Mouse (Mus musculus) E14TG2a.4 (cell line): ENCODE results near the gene Hax1.

Source experiments
- H3K27me3 ChIP-seq: 2 replicates; pipeline ENCODE4 v1.6.1; 2014; ENCODE audit warnings: low read length, control low read depth; ENCODE audit not compliant: insufficient read depth
- H3K36me3 ChIP-seq: 2 replicates; pipeline ENCODE4 v1.6.1; 2014; ENCODE audit warnings: low read length, control low read depth; ENCODE audit not compliant: insufficient read depth
- H3K4me1 ChIP-seq: replicated peaks from 2 replicates; pipeline ENCODE4 v1.6.1; 2014; ENCODE audit warnings: low read depth, low read length, control low read depth
- H3K4me3 ChIP-seq: replicated peaks from 2 replicates; pipeline ENCODE4 v1.5.1; 2014; ENCODE audit warnings: mild to moderate bottlenecking, low read length
- H3K9me3 ChIP-seq: 2 replicates; pipeline ENCODE4 v1.6.1; 2014; ENCODE audit warnings: low read length, control low read depth
- CTCF ChIP-seq: conservative IDR thresholded peaks from 2 replicates; pipeline ENCODE4 v1.5.1; 2014; ENCODE audit warnings: low read length
- NANOG ChIP-seq: IDR thresholded peaks from 2 replicates; pipeline ENCODE4 v1.6.1; 2014; ENCODE audit warnings: borderline replicate concordance, low read length, mixed read lengths
- POU5F1 ChIP-seq: IDR thresholded peaks from 2 replicates; pipeline ENCODE4 v1.6.1; 2014; ENCODE audit warnings: low read length, borderline replicate concordance

Gene Hax1

DNA sequence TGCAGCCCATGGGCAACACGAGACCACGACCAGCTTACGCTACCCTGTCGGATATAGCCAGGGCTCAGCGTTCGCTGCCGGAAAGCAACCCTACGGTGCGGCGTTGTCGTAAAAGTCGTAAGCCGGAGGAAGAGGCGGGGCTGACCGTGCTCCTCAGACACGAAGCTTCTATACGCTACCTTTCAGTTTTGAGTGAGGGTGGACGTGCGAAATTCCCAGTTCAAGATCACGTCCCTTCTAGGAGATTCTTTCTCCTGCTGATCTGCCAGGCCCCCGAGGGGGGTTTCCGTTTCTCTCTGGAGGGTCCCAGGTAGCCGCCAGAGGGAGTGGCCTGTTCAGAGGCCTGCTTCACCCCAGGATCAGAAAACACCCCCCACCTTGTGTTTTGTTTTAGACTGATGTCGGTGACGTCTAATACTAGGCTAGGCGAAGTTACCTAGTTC, at the start of gene Hax1:
Gene Hax1, minus strand, starts transcription at position 169 of the 443 bp plus-strand sequence.
- no peak for TF ChIP-seq POU5F1
- TF ChIP-seq CTCF, result no peak
- no peak for TF ChIP-seq NANOG
- H3K27me3 ChIP-seq, result no peaks in the 10 kb centered on the region

DNA sequence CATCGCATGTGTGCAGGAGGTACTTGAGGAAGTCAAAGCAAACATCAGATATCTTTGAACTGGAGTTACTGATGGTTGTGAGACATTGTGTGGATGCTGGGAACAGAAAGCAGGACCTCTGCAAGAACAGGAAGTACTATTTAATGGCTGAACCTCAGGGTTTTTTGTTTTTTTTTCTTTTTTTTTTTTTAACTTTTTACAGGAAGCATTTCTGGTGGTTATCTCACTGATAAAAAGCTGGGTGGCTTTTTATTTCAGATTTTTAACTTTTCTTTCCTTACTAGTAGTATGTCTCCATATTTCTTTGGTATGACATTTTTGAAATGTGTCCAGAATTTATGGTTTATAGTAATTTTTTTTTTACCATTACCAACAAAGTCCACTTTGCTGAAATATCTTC, 37.7 kb upstream of the Hax1 start:
- Histone ChIP-seq H3K4me1 (no peaks in the 10 kb centered on the region), H3K27me3 (no peaks in the 10 kb centered on the region), H3K4me3 (no peak overlapping the region), H3K36me3 (peaks cover 99% of the 10 kb centered on the region), H3K9me3 (no peaks in the 10 kb centered on the region)
- no peak for TF ChIP-seq CTCF
- TF ChIP-seq NANOG, result no peak
- no peak for TF ChIP-seq POU5F1

More for the DNA sequence above, at the start of gene Hax1:
- peaks cover 28% of the 10 kb centered on the region for H3K4me1 ChIP-seq
- H3K4me3 ChIP-seq, result peak within 1 kb of the TSS; percentile 95
- H3K36me3 ChIP-seq, result peaks cover 80% of the 10 kb centered on the region
- H3K9me3 ChIP-seq, result no peaks in the 10 kb centered on the region

DNA sequence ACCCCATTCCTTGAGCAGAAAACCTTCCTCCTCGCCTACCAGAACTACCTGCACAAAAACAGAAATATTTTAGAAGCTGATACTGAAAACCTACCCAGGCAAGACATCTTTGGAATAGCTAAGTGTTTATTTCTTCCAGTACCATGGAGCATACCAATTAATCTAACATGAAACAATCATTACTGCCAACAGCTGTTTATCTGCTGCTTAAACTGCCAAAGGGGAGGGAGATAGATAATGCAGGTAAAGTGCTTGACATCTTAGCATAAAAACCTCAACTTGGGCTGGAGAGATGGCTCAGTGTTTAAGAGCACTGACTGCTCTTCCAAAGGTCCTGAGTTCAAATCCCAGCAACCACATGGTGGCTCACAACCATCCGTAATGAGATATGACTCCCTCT, 36.1 kb upstream of the Hax1 start:
- Histone ChIP-seq H3K27me3 (no peaks in the 10 kb centered on the region), H3K36me3 (peaks cover 99% of the 10 kb centered on the region), H3K9me3 (no peaks in the 10 kb centered on the region), H3K4me1 (no peaks in the 10 kb centered on the region), H3K4me3 (no peak overlapping the region)
- TF ChIP-seq NANOG, result no peak
- TF ChIP-seq CTCF, result no peak
- TF ChIP-seq POU5F1, result no peak

DNA sequence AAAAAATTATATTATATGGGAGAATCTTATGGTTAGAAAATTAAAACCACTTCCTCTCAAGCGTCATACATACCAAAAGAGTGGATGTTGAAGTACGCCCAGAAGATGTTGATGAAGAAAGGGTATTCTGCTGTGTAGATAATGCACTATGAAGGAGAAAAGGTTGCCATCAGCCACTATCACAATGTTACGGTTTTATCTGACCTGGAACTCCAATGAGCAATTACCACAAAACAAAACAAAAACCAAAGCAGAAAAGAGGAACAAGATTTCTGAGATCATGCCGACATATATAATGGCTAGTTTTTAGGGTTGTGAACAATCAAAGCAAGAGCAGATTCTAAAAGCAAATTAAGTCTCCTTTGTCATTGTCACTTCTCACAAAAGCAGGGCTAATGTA, 18.0 kb upstream of the Hax1 start:
- Histone ChIP-seq H3K27me3 (no peaks in the 10 kb centered on the region), H3K36me3 (peaks cover 100% of the 10 kb centered on the region), H3K4me1 (no peaks in the 10 kb centered on the region), H3K4me3 (no peak overlapping the region), H3K9me3 (no peaks in the 10 kb centered on the region)
- TF ChIP-seq NANOG (no peak), POU5F1 (no peak)

GRCm38 (mm10) chr3:90010291-90010690, 11.7 kb upstream of the Hax1 start:
- Histone ChIP-seq H3K27me3 (no peaks in the 10 kb centered on the region), H3K9me3 (no peaks in the 10 kb centered on the region), H3K4me1 (no peaks in the 10 kb centered on the region), H3K4me3 (no peak overlapping the region), H3K36me3 (peaks cover 100% of the 10 kb centered on the region)
- TF ChIP-seq NANOG, result no peak
- TF ChIP-seq CTCF, result no peak
- TF ChIP-seq POU5F1, result no peak

- Histone ChIP-seq H3K9me3 (no peaks in the 10 kb centered on the region), H3K4me3 (no peak overlapping the region), H3K27me3 (no peaks in the 10 kb centered on the region), H3K4me1 (peaks cover 8% of the 10 kb centered on the region), H3K36me3 (peaks cover 98% of the 10 kb centered on the region)
- TF ChIP-seq POU5F1 (no peak), NANOG (no peak), CTCF (no peak)
These were observed 5.7 kb upstream of the Hax1 start for GRCm38 (mm10) chr3:90004091-90004796.

GRCm38 (mm10) chr3:89999830-90000229, 1.2 kb upstream of the Hax1 start:
- no peaks in the 10 kb centered on the region for H3K27me3 ChIP-seq
- no peaks in the 10 kb centered on the region for H3K9me3 ChIP-seq
- H3K36me3 ChIP-seq, result peaks cover 79% of the 10 kb centered on the region
- H3K4me3 ChIP-seq, result no peak overlapping the region
- TF ChIP-seq CTCF, result no peak
- TF ChIP-seq POU5F1, result no peak
- no peak for TF ChIP-seq NANOG
- H3K4me1 ChIP-seq, result peaks cover 28% of the 10 kb centered on the region

DNA sequence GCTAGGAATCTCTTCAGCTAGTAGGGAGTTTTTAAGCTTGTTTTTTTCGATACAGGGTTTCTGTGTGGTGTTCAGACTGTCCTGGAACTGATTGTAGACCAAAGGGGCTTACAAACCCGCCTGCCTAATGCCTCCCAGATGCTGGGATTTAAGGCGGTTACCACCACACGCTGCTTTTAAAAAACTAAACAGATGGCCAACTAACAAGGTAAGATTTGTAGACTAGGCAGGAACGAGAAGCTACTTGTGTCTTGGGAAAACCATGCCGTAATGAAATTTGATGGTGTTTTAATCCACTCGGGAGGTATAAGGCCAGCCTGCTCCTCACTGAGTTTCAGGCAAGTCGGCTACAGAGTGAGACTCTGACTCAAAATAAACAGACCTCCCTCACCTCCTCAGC, 510 bp upstream of the Hax1 start:
- TF ChIP-seq NANOG, result no peak
- TF ChIP-seq CTCF, result no peak
- TF ChIP-seq POU5F1, result no peak
- H3K4me3 ChIP-seq, result peak overlapping the region; percentile 95
- H3K36me3 ChIP-seq, result peaks cover 80% of the 10 kb centered on the region
- no peaks in the 10 kb centered on the region for H3K27me3 ChIP-seq
- H3K4me1 ChIP-seq, result peaks cover 28% of the 10 kb centered on the region
- H3K9me3 ChIP-seq, result no peaks in the 10 kb centered on the region

DNA sequence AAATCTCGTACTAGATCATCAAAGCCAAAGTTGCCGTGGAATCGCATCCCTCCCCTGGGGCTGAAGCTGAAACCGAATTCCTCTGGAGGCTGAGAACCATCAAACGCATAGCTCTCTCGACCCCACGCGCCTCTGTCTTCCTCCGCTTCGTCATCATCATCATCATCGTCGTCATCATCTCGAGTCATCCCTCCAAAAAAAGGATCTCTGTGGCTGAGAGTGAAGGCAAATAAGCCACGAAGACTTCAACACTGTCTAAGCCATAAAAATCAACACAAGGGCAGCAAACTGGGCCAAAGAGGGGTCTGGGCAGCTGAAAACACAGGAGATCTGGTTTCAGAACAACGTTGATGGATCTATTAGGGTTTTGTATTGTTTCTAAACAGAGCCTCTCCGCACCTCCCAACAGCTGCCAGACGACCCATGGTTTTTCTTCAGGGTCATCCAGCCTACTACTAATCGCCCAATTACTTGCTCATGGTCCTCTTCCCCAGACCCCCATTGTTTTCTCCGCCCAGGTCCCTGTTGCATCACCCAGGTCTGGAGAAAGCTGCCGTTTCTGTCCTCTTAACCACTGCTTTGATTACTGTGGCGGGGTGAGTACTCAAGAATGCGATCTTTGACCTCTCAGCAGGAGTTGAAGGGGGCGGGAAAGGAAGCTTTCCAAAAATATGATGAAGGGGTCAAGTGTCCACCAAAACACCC, 637 bp downstream of the Hax1 start:
- Histone ChIP-seq H3K27me3 (no peaks in the 10 kb centered on the region), H3K4me3 (peak overlapping the region; percentile 95), H3K36me3 (peaks cover 77% of the 10 kb centered on the region), H3K4me1 (peaks cover 28% of the 10 kb centered on the region), H3K9me3 (no peaks in the 10 kb centered on the region)
- TF ChIP-seq NANOG (peak; percentile 74), POU5F1 (no peak), CTCF (no peak)
